Mouse (Mus musculus): ENCODE measurements around the gene Krtap20-2. TPM values are rescaled to one million over a fixed set of nuclear protein-coding genes. Genes with fewer than 3 reads are reported as not detected.
"Not testable (repeated sequence)": the region's sequence is repeated elsewhere in the genome, so short reads cannot be mapped to it uniquely, and the experiment has no call there.

Krtap20-2 gene
- polyA plus RNA-seq (2015; fragmentation: Nextera tagmentation; extraction: Ambion mirVana): not detected in 2 replicates

DNA sequence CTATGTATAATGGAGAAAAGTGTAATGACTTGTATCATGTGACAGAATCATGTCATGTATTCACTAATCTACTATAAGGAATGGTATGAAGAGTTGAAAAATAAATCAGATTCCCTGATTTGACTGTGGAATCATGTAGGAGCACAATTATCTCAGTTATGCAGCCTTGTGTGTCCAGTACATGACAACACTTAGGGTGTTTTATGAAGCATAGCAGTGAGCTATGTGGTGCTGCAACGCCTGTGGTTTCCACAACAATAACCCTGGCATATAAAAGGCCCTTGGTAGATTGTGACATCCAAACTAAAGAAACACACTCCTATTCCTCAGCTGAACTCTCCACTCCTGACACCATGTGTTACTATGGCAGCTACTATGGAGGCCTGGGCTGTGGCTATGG lies at the start of gene Krtap20-2:
TSS of gene Krtap20-2 (plus strand) at position 301 of the 400 bp plus-strand sequence.
- no peak for ATAC-seq (replicated peaks; ENCODE audit: extremely low read depth, insufficient read depth, low FRiP score)
- Histone ChIP-seq H3K27ac (ENCODE audit: low read length) (no peak within 1 kb of the TSS), H3K9me3 (replicated peaks; ENCODE audit: control insufficient read depth, low read length) (no peaks in the 10 kb centered on the region; the same call in 1 of the 2 replicates), H3K36me3 (ENCODE audit: control insufficient read depth, insufficient read depth) (no peaks in the 10 kb centered on the region), H3K4me2 (ENCODE audit: low read depth, low read length) (no peak within 1 kb of the TSS), H3K4me1 (ENCODE audit: control insufficient read depth, insufficient read depth, low read length) (no peaks in the 10 kb centered on the region), H3K4me3 (ENCODE audit: low read length) (no peak within 1 kb of the TSS), H3K27me3 (ENCODE audit: control insufficient read depth, insufficient read depth, low read length) (no peaks in the 10 kb centered on the region), H3K9ac (ENCODE audit: low read length) (no peak within 1 kb of the TSS)
- 47% methylated on average over 1 of the region's 1 CpGs for WGBS

DNA sequence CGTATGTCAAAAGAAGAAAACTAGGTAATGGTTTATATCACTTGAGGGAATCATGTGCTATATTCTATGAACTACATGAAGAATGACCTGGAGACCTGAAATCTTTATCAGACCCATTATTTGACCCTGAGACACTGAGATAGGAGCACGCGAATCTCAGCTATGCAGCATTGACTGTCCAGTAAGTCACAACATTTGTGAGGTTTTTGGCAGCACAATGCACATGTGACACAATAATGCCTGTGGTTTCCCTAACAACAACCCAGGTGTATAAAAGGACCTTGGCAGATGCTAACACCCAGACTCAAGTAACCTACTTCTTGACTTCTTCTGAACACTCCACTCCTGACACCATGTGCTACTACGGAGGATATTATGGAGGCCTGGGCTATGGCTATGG lies 48.0 kb upstream of the Krtap20-2 start, which contains the start of gene Gm9789:
TSS of gene Gm9789 (plus strand) at position 301 of the 400 bp plus-strand sequence.
- no peaks in the 10 kb centered on the region for H3K36me3 ChIP-seq (ENCODE audit: control insufficient read depth, insufficient read depth)
- ATAC-seq (replicated peaks; ENCODE audit: extremely low read depth, insufficient read depth, low FRiP score): no peak
- H3K4me1 ChIP-seq (ENCODE audit: control insufficient read depth, insufficient read depth, low read length): no peaks in the 10 kb centered on the region
- 77% methylated on average over 4 of the region's 4 CpGs for WGBS
- H3K27ac ChIP-seq (ENCODE audit: low read length): no peak within 1 kb of the TSS
- H3K9me3 ChIP-seq (replicated peaks; ENCODE audit: control insufficient read depth, low read length): peaks cover 2% of the 10 kb centered on the region; the same call in 1 of the 2 replicates
- H3K4me3 ChIP-seq (ENCODE audit: low read length): no peak within 1 kb of the TSS
- no peaks in the 10 kb centered on the region for H3K27me3 ChIP-seq (ENCODE audit: control insufficient read depth, insufficient read depth, low read length)
- H3K9ac ChIP-seq (ENCODE audit: low read length): no peak within 1 kb of the TSS
- H3K4me2 ChIP-seq (ENCODE audit: low read depth, low read length): no peak within 1 kb of the TSS

DNA sequence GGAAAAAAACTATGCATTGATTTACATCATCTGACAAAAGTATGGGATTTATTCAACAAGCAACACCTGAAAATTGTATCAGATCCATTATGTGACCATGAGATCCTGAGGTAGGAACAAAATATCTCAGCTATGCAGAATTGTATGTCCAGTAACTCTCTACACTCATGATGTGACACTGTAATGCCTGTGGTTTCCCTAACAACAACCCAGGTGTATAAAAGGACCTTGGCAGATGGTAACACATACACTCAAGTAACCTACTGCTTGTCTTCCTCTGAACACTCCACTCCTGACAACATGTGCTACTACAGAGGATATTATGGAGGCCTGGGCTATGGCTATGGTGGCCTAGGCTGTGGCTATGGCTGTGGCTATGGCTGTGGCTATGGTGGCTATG lies 36.5 kb upstream of the Krtap20-2 start, which contains the start of gene Gm7735:
TSS of gene Gm7735 (plus strand) at position 301 of the 400 bp plus-strand sequence.
- H3K4me1 ChIP-seq (ENCODE audit: control insufficient read depth, insufficient read depth, low read length); H3K27me3 ChIP-seq (ENCODE audit: control insufficient read depth, insufficient read depth, low read length); H3K9me3 ChIP-seq (replicated peaks; ENCODE audit: control insufficient read depth, low read length); ATAC-seq (replicated peaks; ENCODE audit: extremely low read depth, insufficient read depth, low FRiP score); H3K9ac ChIP-seq (ENCODE audit: low read length); H3K4me3 ChIP-seq (ENCODE audit: low read length); H3K27ac ChIP-seq (ENCODE audit: low read length); H3K4me2 ChIP-seq (ENCODE audit: low read depth, low read length); H3K36me3 ChIP-seq (ENCODE audit: control insufficient read depth, insufficient read depth): not testable (repeated sequence)

DNA sequence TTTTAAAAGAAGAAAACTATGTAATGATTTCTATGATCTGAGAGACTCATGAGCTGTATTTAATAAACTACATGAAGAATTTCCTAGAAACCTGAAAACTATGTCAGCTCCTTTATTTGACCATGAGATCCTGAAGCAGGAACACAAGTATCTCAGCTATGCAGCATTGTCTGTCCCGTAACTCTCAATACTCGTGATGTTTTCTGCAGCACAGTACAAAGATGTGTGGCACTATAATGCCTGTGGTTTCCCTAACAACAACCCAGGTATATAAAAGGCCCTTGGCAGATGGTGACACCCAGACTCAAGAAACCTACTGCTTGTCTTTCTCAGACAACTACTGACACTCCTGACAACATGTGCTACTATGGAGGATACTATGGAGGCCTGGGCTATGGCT lies 31.2 kb upstream of the Krtap20-2 start, which contains the start of gene 1110057P08Rik:
TSS of gene 1110057P08Rik (plus strand) at position 301 of the 400 bp plus-strand sequence.
- Histone ChIP-seq H3K36me3 (ENCODE audit: control insufficient read depth, insufficient read depth) (no peaks in the 10 kb centered on the region), H3K4me3 (ENCODE audit: low read length) (no peak within 1 kb of the TSS), H3K9me3 (replicated peaks; ENCODE audit: control insufficient read depth, low read length) (no peaks in the 10 kb centered on the region), H3K27ac (ENCODE audit: low read length) (no peak within 1 kb of the TSS), H3K9ac (ENCODE audit: low read length) (no peak within 1 kb of the TSS), H3K4me2 (ENCODE audit: low read depth, low read length) (no peak within 1 kb of the TSS), H3K4me1 (ENCODE audit: control insufficient read depth, insufficient read depth, low read length) (no peaks in the 10 kb centered on the region), H3K27me3 (ENCODE audit: control insufficient read depth, insufficient read depth, low read length) (no peaks in the 10 kb centered on the region)
- ATAC-seq (replicated peaks; ENCODE audit: extremely low read depth, insufficient read depth, low FRiP score): no peak
- 62% methylated on average over 2 of the region's 2 CpGs for WGBS

DNA sequence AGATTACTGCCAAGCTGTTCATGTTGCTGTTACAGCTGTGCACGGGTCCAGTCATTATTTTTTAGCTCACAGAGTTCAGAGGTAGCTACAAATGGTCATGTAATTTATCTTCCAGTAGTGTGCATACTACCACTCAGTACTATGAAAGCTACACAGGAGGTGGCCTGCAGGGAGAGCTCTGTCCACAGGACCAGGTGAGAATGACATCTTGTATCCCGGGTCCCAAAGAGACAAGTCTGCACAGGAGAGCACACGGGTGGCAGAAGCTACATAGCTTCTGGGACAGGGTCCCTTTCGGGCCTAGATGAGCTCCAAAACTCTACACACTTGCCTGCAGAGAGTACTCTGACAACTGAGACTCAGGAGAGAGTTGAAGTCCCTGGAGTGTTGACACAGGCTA lies 17.0 kb upstream of the Krtap20-2 start:
- no peak overlapping the region for H3K9ac ChIP-seq (ENCODE audit: low read length)
- ATAC-seq (replicated peaks; ENCODE audit: extremely low read depth, insufficient read depth, low FRiP score): no peak
- WGBS: 73% methylated on average over 4 of the region's 4 CpGs

More for the DNA sequence above, 17.0 kb upstream of the Krtap20-2 start:
- H3K9me3 ChIP-seq (replicated peaks; ENCODE audit: control insufficient read depth, low read length): no peaks in the 10 kb centered on the region
- H3K4me1 ChIP-seq (ENCODE audit: control insufficient read depth, insufficient read depth, low read length): no peaks in the 10 kb centered on the region
- H3K27me3 ChIP-seq (ENCODE audit: control insufficient read depth, insufficient read depth, low read length): no peaks in the 10 kb centered on the region
- H3K4me3 ChIP-seq (ENCODE audit: low read length): no peak overlapping the region
- H3K4me2 ChIP-seq (ENCODE audit: low read depth, low read length): no peak overlapping the region
- no peak overlapping the region for H3K27ac ChIP-seq (ENCODE audit: low read length)
- no peaks in the 10 kb centered on the region for H3K36me3 ChIP-seq (ENCODE audit: control insufficient read depth, insufficient read depth)

Other genes starting within 250 kb of the Krtap20-2 start
- gene Krtap16-3, start 243.0 kb upstream of the Krtap20-2 start, polyA plus RNA-seq (2015; fragmentation: Nextera tagmentation; extraction: Ambion mirVana): not detected in 2 replicates
- gene Krtap22-2, start 195.1 kb upstream of the Krtap20-2 start, polyA plus RNA-seq (2015; fragmentation: Nextera tagmentation; extraction: Ambion mirVana): not detected in 2 replicates
- not detected in 2 replicates for gene Gm10229, start 190.6 kb upstream of the Krtap20-2 start, polyA plus RNA-seq (2015; fragmentation: Nextera tagmentation; extraction: Ambion mirVana)
- not detected in 2 replicates for gene Krtap6-1, start 174.2 kb upstream of the Krtap20-2 start, polyA plus RNA-seq (2015; fragmentation: Nextera tagmentation; extraction: Ambion mirVana)
- not detected in 2 replicates for gene Gm10228, start 164.4 kb upstream of the Krtap20-2 start, polyA plus RNA-seq (2015; fragmentation: Nextera tagmentation; extraction: Ambion mirVana)
- not detected in 2 replicates for gene Krtap6-5, start 158.0 kb upstream of the Krtap20-2 start, polyA plus RNA-seq (2015; fragmentation: Nextera tagmentation; extraction: Ambion mirVana)
- gene 1110025L11Rik, start 141.9 kb upstream of the Krtap20-2 start, polyA plus RNA-seq (2015; fragmentation: Nextera tagmentation; extraction: Ambion mirVana): not detected in 2 replicates
- gene Krtap6-3, start 121.8 kb upstream of the Krtap20-2 start, polyA plus RNA-seq (2015; fragmentation: Nextera tagmentation; extraction: Ambion mirVana): not detected in 2 replicates
- not detected in 2 replicates for gene Gm6358, start 65.0 kb upstream of the Krtap20-2 start, polyA plus RNA-seq (2015; fragmentation: Nextera tagmentation; extraction: Ambion mirVana)
- gene Gm10061, start 54.8 kb upstream of the Krtap20-2 start, polyA plus RNA-seq (2015; fragmentation: Nextera tagmentation; extraction: Ambion mirVana): not detected in 2 replicates
- gene Gm9789, start 47.9 kb upstream of the Krtap20-2 start, polyA plus RNA-seq (2015; fragmentation: Nextera tagmentation; extraction: Ambion mirVana): not detected in 2 replicates
- not detected in 2 replicates for gene Gm7735, start 36.4 kb upstream of the Krtap20-2 start, polyA plus RNA-seq (2015; fragmentation: Nextera tagmentation; extraction: Ambion mirVana)
- not detected in 2 replicates for gene 1110057P08Rik, start 31.1 kb upstream of the Krtap20-2 start, polyA plus RNA-seq (2015; fragmentation: Nextera tagmentation; extraction: Ambion mirVana)
- gene Krtap21-1, start 198.0 kb downstream of the Krtap20-2 start, polyA plus RNA-seq (2015; fragmentation: Nextera tagmentation; extraction: Ambion mirVana): not detected in 2 replicates
- gene Krtap6-2, start 214.2 kb downstream of the Krtap20-2 start, polyA plus RNA-seq (2015; fragmentation: Nextera tagmentation; extraction: Ambion mirVana): not detected in 2 replicates